Mouse (Mus musculus) heart, postnatal 0 days (tissue): ENCODE results near the gene Fgf3. TPM values are rescaled to one million over a fixed set of nuclear protein-coding genes. Genes with fewer than 3 reads are reported as not detected.
"Not testable (repeated sequence)": the region's sequence is repeated elsewhere in the genome, so short reads cannot be mapped to it uniquely, and the experiment has no call there.

Source experiments
- ATAC-seq: fragments of 200-750 bp; cut with Nextera tagmentation; 2 replicates; pipeline ENCODE4 v1.8.0; 2017; ENCODE audit warnings: low read depth, moderate number of reproducible peaks, moderate library complexity; ENCODE audit not compliant: insufficient read depth
- DNase-seq: peaks from one replicate; pipeline ENCODE4 v3.0.0-alpha.2; 2016; ENCODE audit warnings: low spot score
- H3K27ac ChIP-seq: fragments of 300-500 bp; sonication (generic); 2 replicates; pipeline ENCODE4 v1.5.1; 2014; ENCODE audit warnings: low read depth, mild to moderate bottlenecking
- H3K27me3 ChIP-seq: fragments of 300-500 bp; sonication (generic); 2 replicates; pipeline ENCODE4 v1.6.1; 2014; ENCODE audit warnings: low read length, mixed read lengths; ENCODE audit not compliant: control insufficient read depth, insufficient read depth
- H3K36me3 ChIP-seq: fragments of 300-500 bp; sonication (generic); replicated peaks from 2 replicates; pipeline ENCODE4 v1.6.1; 2014; ENCODE audit warnings: low read length, mixed read lengths; ENCODE audit not compliant: control insufficient read depth, insufficient read depth
- H3K4me1 ChIP-seq: fragments of 300-500 bp; sonication (generic); 2 replicates; pipeline ENCODE4 v1.6.1; 2014; ENCODE audit warnings: antibody characterized with exemption; ENCODE audit not compliant: control insufficient read depth, insufficient read depth
- H3K4me2 ChIP-seq: fragments of 300-500 bp; sonication (generic); 2 replicates; pipeline ENCODE4 v1.6.1; 2014; ENCODE audit warnings: low read depth, mild to moderate bottlenecking, low read length, moderate library complexity
- H3K4me3 ChIP-seq: fragments of 300-500 bp; sonication (generic); 2 replicates; pipeline ENCODE4 v1.5.1; 2014; ENCODE audit warnings: low read depth, low read length
- H3K9ac ChIP-seq: fragments of 300-500 bp; sonication (generic); replicated peaks from 2 replicates; pipeline ENCODE4 v1.6.1; 2014; ENCODE audit warnings: low read depth, low read length, mixed read lengths
- H3K9me3 ChIP-seq: fragments of 300-500 bp; sonication (generic); replicated peaks from 2 replicates; pipeline ENCODE4 v1.6.1; 2016; ENCODE audit warnings: low read length; ENCODE audit not compliant: control insufficient read depth
- CTCF ChIP-seq: IDR thresholded peaks from 2 replicates; pipeline ENCODE4 v1.5.1; 2016; ENCODE audit warnings: antibody characterized with exemption, control low read depth, low read depth
- EP300 ChIP-seq: IDR thresholded peaks from 2 replicates; pipeline ENCODE4 v1.6.1; 2016; ENCODE audit warnings: antibody characterized with exemption, low read depth
- WGBS: fragments of 180-500 bp; shearing (Covaris S2); extraction: QIAGEN DNeasy Blood & Tissue Kit; methylation state at CpG from one replicate; pipeline ENCODE4 v1.1.7; 2014; 5-methylcytosine and 5-hydroxymethylcytosine counted together
- polyA plus RNA-seq: library from polyadenylated mRNA; unstranded; fragments of >200 nt; fragmentation: Nextera tagmentation; extraction: Ambion mirVana; gene quantifications from 2 replicates; pipeline ENCODE4 v1.2.1, GENCODE M21; 2015
- total RNA-seq: library from RNA; depleted of rRNA; stranded (reverse); fragments of >200 nt; gene quantifications from 2 replicates; pipeline ENCODE4 v1.2.3, GENCODE M21; 2014; ENCODE audit warnings: low replicate concordance

Fgf3 gene
- total and polyA plus RNA-seq, 2 experiments from 2014 or later = not detected

DNA sequence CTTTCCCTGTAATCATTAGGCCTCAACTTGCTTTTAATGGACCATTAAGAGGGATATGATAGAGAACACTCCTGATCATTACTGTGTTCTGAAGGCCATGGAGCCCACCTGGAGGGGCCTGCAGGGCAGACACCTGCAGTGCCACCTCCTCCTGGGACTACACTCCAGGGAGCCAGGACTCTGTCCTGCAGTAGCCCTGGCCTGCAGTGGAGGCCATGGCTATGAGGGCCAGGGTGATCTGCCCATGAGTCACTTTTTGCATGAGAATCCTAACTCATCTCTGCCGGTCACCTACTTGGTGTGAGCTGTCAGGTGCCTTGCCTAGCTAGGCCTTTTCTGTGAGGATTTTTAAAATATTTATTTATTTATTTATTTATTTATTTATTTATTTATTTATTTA lies 40.5 kb downstream of the Fgf3 start:
- Histone ChIP-seq H3K9me3 (no peaks in the 10 kb centered on the region), H3K4me2 (no peak overlapping the region), H3K27ac (no peak overlapping the region), H3K4me1 (peaks cover 3% of the 10 kb centered on the region; the same call in 1 of the 2 replicates), H3K36me3 (no peaks in the 10 kb centered on the region), H3K4me3 (no peak overlapping the region), H3K27me3 (0 out of 2 replicates have a peak, but pooled peaks cover 4% of the 10 kb centered on the region), H3K9ac (no peak overlapping the region)
- ATAC-seq (no peak), DNase-seq (no peak)
- TF ChIP-seq EP300 = no peak
- TF ChIP-seq CTCF = no peak
- 97% methylated on average over 1 of the region's 1 CpGs for WGBS

DNA sequence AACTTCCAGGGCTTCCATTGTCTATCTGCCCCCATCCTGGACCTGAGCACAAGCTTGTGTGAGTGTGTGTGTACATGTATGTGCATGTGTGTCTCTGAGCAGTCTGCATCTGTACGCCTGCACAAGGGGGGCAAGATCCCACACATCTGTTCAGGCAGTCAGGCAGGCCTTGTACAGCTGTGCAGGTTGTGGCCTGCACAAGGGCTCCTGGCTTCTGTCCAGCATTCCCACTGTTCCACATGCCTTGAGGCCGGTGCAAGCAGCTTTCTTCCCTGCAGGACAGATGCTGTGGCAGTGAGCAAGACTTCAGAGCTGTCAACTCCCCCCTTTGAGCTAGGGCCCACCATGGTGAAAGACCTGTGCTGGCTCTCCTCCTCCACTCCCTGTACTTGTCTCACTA lies 45.2 kb downstream of the Fgf3 start:
- TF ChIP-seq EP300 = no peak
- TF ChIP-seq CTCF = no peak
- DNase-seq (no peak), ATAC-seq (no peak)
- no peak overlapping the region for H3K4me3 ChIP-seq
- no peaks in the 10 kb centered on the region for H3K9me3 ChIP-seq
- H3K4me1 ChIP-seq = no peaks in the 10 kb centered on the region
- 0 out of 2 replicates have a peak, but pooled peaks cover 1% of the 10 kb centered on the region for H3K27me3 ChIP-seq
- H3K9ac ChIP-seq = no peak overlapping the region
- no peak overlapping the region for H3K27ac ChIP-seq
- WGBS = 41% methylated on average over 2 of the region's 2 CpGs
- H3K4me2 ChIP-seq = no peak overlapping the region
- no peaks in the 10 kb centered on the region for H3K36me3 ChIP-seq

- H3K9ac ChIP-seq = no peak overlapping the region
- ATAC-seq = no peak
- 73% methylated on average over 2 of the region's 2 CpGs for WGBS
- H3K27me3 ChIP-seq = peaks cover 14% of the 10 kb centered on the region; the same call in 1 of the 2 replicates
- H3K9me3 ChIP-seq = no peaks in the 10 kb centered on the region
- TF ChIP-seq EP300 = no peak
- no peak for TF ChIP-seq CTCF
- no peak overlapping the region for H3K4me3 ChIP-seq
- no peak for DNase-seq
- H3K27ac ChIP-seq = no peak overlapping the region
- H3K4me2 ChIP-seq = no peak overlapping the region
- no peaks in the 10 kb centered on the region for H3K4me1 ChIP-seq
- no peaks in the 10 kb centered on the region for H3K36me3 ChIP-seq
Measured at GRCm38 (mm10) chr7:144887672-144888071, 49.8 kb downstream of the Fgf3 start.

GRCm38 (mm10) chr7:144888564-144889299 lies 50.8 kb downstream of the Fgf3 start:
- WGBS = 10% methylated on average over 18 of the region's 18 CpGs
- no peak for DNase-seq
- no peaks in the 10 kb centered on the region for H3K36me3 ChIP-seq
- no peak overlapping the region for H3K4me3 ChIP-seq
- TF ChIP-seq CTCF = no peak
- TF ChIP-seq EP300 = no peak
- no peaks in the 10 kb centered on the region for H3K9me3 ChIP-seq
- no peak overlapping the region for H3K9ac ChIP-seq
- H3K4me2 ChIP-seq = no peak overlapping the region
- ATAC-seq = no peak
- H3K27ac ChIP-seq = no peak overlapping the region
- H3K27me3 ChIP-seq = peaks cover 18% of the 10 kb centered on the region; the same call in 1 of the 2 replicates
- H3K4me1 ChIP-seq = no peaks in the 10 kb centered on the region

GRCm38 (mm10) chr7:144890661-144891060 lies 52.8 kb downstream of the Fgf3 start:
- DNase-seq, H3K4me3 ChIP-seq, H3K36me3 ChIP-seq, H3K9me3 ChIP-seq, ATAC-seq, H3K4me1 ChIP-seq, H3K4me2 ChIP-seq, H3K27ac ChIP-seq, H3K9ac ChIP-seq: not testable (repeated sequence)
- peaks cover 31% of the 10 kb centered on the region for H3K27me3 ChIP-seq
- 90% methylated on average over 1 of the region's 1 CpGs for WGBS

- H3K4me2 ChIP-seq = no peak overlapping the region
- H3K27me3 ChIP-seq = peaks cover 43% of the 10 kb centered on the region
- no peak for ATAC-seq
- no peaks in the 10 kb centered on the region for H3K9me3 ChIP-seq
- WGBS = 80% methylated on average over 2 of the region's 2 CpGs
- no peak overlapping the region for H3K4me3 ChIP-seq
- no peak overlapping the region for H3K27ac ChIP-seq
- no peaks in the 10 kb centered on the region for H3K36me3 ChIP-seq
- no peak for TF ChIP-seq EP300
- no peak for TF ChIP-seq CTCF
- no peak overlapping the region for H3K9ac ChIP-seq
- peaks cover 10% of the 10 kb centered on the region for H3K4me1 ChIP-seq
- DNase-seq = no peak
Measured at GRCm38 (mm10) chr7:144891863-144892262, 54.0 kb downstream of the Fgf3 start.
